Mouse (Mus musculus): ENCODE results near the gene Gm364.

Gm364 gene

DNA sequence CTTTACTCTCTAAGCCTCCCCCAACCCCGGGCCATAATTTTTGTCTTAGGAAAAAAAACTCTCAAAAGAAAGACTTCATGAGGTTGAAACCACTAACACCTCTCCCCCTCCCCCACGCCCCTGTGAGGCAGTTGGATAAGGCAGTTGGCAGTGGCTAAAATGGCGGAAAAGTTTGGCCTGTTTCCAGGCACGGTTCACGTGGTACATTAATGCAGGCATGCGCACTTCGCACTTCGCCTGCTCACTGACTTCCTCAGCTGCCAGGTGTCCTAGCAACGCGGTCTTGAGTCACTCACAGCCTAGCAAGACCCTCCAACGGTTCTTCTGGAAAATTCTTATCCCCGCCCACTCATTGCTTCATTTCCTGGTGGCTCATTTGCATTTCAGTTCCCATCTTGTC is at the start of gene Gm364:
Gene Gm364, plus strand, starts transcription at position 386 of the 400 bp plus-strand sequence.
- DNase-seq, result no peak

GRCm38 (mm10) chrX:57359316-57359715 is 49.6 kb upstream of the Gm364 start:
- DNase-seq, result no peak

DNA sequence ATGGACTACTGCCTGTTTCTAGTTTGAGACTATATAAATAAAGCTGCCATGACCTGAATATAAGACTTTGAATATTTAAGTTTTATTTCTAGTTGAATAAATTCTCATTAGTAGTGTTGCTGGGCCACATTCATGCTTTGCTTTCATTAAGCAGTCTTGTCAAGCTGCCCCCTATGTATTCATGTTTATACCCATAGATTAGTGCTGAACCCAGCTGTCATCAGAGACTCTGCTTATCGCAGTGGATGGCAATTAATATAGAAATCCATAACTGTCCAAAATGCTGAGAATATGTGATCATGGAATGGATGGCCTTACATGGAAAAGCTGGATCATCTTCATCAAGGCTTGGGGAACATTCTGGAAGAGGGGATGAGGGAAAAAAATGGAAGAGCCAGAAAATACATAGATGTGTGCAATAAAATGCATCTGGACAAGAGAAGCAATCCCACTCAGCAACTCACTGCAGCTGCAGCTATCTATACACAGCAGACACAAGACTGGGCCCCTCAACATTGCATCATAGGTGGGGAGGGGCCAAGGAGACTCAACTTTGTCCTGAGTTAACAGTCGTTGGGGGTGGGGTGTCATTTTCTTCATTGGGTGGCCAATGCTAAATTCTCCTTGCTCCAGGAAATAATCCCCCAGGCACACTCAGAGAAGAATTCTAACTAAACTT is 43.9 kb upstream of the Gm364 start:
- DNase-seq, result no peak

DNA sequence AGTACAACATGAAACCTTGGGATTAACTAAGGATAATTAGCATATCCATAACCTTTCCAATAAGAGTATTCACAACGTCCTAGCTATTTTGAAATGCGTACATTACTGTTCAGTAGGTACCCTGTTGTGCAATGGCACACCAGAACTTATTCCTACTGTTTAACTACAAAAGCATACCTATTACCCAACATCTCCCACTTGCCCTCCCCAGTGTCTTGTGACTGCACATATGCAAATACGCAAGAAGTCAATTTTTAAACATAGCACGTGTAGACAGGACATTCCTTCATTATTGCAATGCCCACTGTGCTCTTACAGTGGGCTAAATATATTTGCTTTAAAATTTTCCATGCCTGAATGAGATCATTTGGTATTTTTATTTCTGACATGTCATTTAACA is 36.0 kb upstream of the Gm364 start:
- no peak for DNase-seq

GRCm38 (mm10) chrX:57373543-57373942 is 35.4 kb upstream of the Gm364 start:
- DNase-seq, result no peak

DNA sequence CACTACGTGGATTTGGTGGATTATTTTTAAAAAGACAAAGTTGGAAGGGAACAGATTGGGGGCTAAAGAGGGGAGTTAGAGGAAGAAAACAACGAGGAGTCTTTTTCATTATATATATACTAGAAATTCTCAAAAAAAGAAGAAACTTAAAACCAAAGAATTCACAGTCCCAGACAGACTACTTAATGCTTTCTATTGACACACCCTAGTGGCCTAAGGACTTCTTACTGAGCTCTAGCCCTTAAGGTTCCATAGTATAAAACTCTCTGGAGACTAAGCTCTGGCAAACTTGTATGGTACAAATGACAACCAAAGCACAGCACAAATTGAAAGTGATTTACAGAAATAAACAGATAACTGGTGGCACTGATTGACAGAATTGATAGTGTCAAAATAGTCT is 34.9 kb upstream of the Gm364 start:
- no peak for DNase-seq

- no peak for DNase-seq
Measured at GRCm38 (mm10) chrX:57377096-57377495, 31.9 kb upstream of the Gm364 start.

DNA sequence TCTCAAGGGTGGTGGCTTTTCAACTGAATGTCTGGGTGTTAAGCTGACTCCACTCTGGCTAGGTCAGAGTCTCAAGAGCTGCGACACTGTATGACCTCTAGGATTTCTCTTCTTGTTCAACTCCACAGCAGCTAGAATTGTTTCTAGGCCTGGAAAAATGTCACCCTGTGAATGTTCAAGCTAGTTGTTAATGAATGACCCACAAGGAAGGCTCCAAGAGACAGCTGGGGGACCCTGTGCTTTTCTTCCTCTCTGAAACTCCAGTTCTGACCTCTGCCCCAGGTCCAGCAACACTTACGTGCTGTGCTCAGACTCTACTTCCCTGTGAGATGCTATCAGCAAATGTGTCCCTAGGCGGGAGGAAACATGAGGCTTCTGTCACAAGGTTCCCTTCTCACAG is 30.4 kb upstream of the Gm364 start:
- peak; percentile 19 for DNase-seq

DNA sequence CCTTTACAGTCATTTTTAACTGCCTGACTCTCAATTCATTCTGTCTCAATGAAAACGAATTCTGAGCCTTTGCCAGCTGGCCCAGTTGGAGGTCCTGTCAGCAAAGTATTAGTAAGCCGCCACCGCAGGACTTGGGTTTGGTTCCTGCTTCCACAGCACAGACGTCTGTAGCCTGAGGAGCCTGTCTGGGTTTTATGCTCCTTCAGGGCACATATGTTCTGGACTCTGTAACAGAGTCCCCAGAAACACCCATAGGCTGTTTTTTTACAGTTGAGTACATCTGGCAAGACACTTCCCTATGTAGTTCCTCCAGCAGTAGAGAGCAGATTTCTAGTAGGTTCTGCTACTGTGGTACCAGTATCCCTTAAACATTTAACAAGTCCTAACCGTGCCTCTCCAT is 28.0 kb upstream of the Gm364 start:
- DNase-seq, result peak; percentile 6

DNA sequence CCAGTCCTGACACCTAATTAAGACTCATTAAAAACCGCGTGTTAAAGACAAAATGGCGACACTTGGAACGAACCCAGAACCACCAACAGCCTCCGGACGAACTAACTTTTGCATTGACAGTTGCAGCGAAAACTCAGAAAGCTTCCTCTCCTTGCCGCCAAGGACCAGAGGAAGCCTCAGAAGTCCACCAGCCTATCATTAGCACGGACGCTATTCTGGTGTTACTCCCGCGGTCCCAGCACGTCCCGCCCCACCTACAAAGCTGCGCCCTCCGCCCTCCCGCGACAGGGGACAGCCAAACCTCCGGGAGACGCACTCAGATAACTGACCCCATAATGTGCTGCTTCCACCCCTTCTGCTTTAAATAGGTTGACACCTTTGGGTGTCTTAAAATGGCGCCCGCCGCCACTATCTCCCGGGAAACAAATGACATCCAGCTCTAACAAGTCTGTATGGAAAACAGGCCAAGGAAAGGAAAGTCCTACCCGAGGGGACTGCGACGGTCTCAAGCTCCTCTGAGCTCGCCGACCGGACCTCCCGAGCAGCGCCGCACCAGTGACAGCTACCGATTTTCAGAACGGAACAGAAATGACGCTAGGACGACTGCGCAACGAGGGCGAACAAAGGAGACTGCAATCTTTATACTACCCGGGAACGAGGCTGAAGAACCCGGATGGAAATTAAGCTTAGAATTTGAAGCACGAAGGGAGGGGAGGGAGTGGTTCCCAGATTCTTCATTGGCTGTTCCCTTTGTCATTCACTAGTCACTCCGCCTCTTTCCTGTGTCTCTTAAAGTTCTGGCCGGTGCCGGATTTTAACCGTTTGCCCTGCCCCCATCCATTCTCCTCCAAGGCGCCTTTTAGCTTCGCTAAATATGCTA is 16.3 kb upstream of the Gm364 start, which contains the start of gene Rbmx:
Gene Rbmx, minus strand, starts transcription at position 670 of the 880 bp plus-strand sequence.
- DNase-seq, result peak; percentile 87

DNA sequence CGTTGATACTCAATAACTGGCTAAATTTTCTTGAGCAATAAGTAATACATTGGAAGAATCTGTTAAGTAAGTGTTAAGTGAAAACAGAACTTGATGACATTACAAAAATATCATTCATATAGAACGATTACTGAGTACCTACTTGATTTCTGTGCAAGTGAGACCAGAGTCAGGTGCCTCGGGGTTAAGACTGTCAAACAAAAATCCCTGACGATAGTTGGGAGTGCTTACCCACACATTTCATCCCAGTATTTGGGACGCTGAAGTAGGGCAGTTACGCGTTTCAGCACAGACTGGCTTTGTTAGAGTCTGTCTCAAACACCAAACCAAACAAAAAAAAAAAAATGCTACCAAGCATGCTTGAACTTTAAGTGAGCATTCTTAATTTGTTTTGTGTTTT is 15.5 kb upstream of the Gm364 start:
- no peak for DNase-seq

- DNase-seq, result no peak
Measured at GRCm38 (mm10) chrX:57401388-57401787, 7.6 kb upstream of the Gm364 start.

GRCm38 (mm10) chrX:57403651-57404050 is 5.3 kb upstream of the Gm364 start:
- DNase-seq, result no peak

DNA sequence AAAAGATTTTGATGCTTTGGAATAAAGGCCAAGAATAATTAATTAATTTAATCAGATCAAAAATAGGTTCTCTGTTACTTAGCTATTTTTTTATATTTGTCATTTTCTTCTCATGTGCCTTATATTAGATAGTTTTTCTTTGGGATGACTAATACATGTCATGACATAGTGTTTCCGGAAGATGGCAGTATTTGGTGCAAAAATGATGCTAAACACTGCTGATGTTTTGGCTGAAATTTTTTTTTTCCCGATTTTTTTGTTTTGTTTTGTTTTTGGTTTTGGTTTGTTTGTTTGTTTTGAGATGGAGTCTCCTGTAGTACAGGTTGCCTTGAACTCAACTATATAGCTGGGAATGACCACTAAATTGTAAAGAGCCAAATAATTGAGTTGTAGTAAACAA is 22.7 kb downstream of the Gm364 start:
- peak; percentile 2 for DNase-seq

DNA sequence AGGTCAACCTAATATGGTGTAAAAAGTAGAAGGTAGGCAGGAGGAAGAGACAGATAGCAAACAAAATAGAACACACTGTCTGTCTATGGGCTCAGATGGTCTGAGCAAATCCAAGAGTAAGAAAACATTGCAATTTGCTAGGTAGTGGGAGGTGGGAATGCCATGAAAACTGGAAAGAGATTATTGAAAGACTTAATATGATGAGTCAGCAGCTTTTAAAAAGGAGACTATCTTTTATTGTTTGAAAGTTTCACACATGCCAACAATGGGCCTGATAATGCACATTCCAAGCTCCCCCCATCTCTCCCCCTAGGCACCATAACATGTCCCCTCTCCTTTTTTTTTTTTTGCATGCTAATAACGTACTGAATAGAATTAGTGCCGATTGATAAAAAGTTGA is 24.9 kb downstream of the Gm364 start:
- no peak for DNase-seq

DNA sequence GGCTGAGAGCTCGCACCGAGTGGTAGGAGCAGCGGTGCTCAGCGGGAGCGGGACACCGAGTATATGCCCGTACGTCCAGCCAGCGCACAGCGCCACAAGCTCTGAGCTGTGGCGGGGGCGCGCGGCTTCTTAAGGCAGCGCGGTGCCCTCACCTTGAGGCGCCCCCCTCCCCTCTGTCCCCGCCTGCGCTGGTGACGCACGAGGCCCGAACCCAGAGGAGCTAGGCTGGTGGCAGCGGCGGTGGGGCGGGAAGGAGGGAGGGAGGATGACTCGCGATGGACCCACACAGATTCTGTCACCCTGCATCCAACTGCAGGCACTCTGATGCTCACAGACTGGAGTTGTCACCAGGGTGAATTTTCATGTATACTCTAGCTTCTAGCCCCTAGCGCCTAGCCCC is 94.7 kb downstream of the Gm364 start, which contains the start of gene Gpr101:
Gene Gpr101, minus strand, starts transcription at position 124 of the 400 bp plus-strand sequence.
- no peak for DNase-seq

- no peak for DNase-seq
Measured at GRCm38 (mm10) chrX:57506247-57506646, 97.3 kb downstream of the Gm364 start.

DNA sequence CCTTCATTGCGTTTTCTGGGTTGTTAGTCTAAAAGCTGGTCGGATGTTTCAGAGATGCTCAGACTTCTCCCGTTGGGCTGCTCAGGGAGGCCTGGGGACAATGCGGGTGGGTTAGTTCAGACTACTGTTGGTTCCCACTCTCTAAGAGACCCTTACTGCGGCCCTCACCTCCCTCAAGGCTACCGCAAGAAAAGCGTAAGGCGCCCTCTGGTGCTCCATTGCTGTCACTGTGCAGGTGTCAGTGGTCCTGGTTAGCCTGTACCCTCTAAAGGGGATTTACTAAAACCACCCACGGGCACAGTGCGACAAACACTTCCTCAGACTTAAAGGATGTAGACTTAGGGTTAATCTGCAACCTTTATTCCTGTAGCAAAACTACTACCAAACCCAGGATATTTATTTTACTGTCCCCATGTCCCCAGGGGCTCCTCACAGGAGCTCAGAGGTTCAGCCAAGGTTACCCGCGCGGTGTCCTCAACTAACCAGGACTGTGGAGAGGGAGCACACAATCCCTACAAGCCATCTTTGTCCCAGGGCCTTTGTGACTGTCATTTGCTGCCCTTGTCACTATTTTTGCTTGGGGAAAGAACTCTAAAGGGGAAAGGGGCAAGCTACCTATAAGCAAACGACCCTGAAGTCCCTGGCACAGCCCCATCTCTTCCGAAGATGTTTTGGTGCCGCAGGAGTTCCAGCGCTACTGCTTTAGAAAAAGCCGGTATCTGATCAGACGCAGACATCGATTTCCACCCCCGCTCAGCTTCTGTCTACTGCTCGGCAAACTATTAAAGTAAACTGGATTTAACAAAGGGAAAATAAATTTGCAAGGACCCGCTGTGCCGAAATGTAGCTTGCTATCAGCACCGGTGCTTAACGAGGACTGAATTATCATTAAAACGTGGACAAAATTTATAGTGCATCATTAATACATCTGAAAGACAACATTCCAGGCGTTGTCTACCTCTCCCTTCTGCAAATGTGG is 112.5 kb downstream of the Gm364 start:
- no peak for DNase-seq

Measured in kidney, postnatal 10 days (tissue).